Mouse (Mus musculus) forebrain, embryonic 10.5 days (tissue): ENCODE measurements around the gene Gnaz. TPM values are rescaled to one million over a fixed set of nuclear protein-coding genes. Genes with fewer than 3 reads are reported as not detected.
A peak's percentile ranks its signal among the peaks of the same experiment; 100 is the strongest.

Experiments
- DNase-seq: peaks from one replicate; pipeline ENCODE4 v3.0.0-alpha.2; 2017; ENCODE audit warnings: low spot score; ENCODE audit errors: extremely low spot score
- H3K27ac ChIP-seq: fragments of 300-500 bp; sonication (generic); 2 replicates; pipeline ENCODE4 v1.5.1; 2016; ENCODE audit warnings: mild to moderate bottlenecking
- H3K27me3 ChIP-seq: fragments of 300-500 bp; sonication (generic); 2 replicates; pipeline ENCODE4 v1.6.1; 2016; ENCODE audit warnings: mild to moderate bottlenecking; ENCODE audit not compliant: poor library complexity, severe bottlenecking
- H3K36me3 ChIP-seq: fragments of 300-500 bp; sonication (generic); replicated peaks from 2 replicates; pipeline ENCODE4 v1.6.1; 2016; ENCODE audit warnings: mild to moderate bottlenecking, moderate library complexity
- H3K4me1 ChIP-seq: fragments of 300-500 bp; sonication (generic); 2 replicates; pipeline ENCODE4 v1.6.1; 2016
- H3K4me3 ChIP-seq: fragments of 300-500 bp; sonication (generic); 2 replicates; pipeline ENCODE4 v1.5.1; 2016; ENCODE audit warnings: mild to moderate bottlenecking, moderate library complexity
- H3K9me3 ChIP-seq: fragments of 300-500 bp; sonication (generic); 2 replicates; pipeline ENCODE4 v1.6.1; 2016; ENCODE audit warnings: mild to moderate bottlenecking, moderate library complexity
- WGBS: fragments of 180-500 bp; shearing (Covaris S2); methylation state at CpG from one replicate; pipeline ENCODE4 v1.1.7; 2016; 5-methylcytosine and 5-hydroxymethylcytosine counted together
- polyA plus RNA-seq: library from polyadenylated mRNA; unstranded; fragments of >200 nt; fragmentation: Nextera tagmentation; extraction: Ambion mirVana; gene quantifications from 2 replicates; pipeline ENCODE4 v1.2.1, GENCODE M21; 2016

Gene Gnaz
- 5.2 and 5.9 TPM in 2 replicates for polyA plus RNA-seq

- H3K27ac ChIP-seq: peak within 1 kb of the TSS; percentile 87
- WGBS: under 1% methylated on average over 74 of the region's 83 CpGs
- H3K9me3 ChIP-seq: no peaks in the 10 kb centered on the region
- peaks cover 50% of the 10 kb centered on the region for H3K27me3 ChIP-seq
- peak; percentile 94 for DNase-seq
- H3K36me3 ChIP-seq: no peaks in the 10 kb centered on the region
- peaks cover 32% of the 10 kb centered on the region for H3K4me1 ChIP-seq
- peak within 1 kb of the TSS; percentile 78 for H3K4me3 ChIP-seq
Measured at GRCm38 (mm10) chr10:74966850-74967451, at the start of gene Gnaz. Gene Gnaz (plus strand): TSS chr10:74967177.

- no peaks in the 10 kb centered on the region for H3K27me3 ChIP-seq
- whole genome bisulfite sequencing: 48% methylated on average over 5 of the region's 5 CpGs
- H3K27ac ChIP-seq: no peak overlapping the region
- H3K9me3 ChIP-seq: no peaks in the 10 kb centered on the region
- H3K36me3 ChIP-seq: no peaks in the 10 kb centered on the region
- no peak overlapping the region for H3K4me3 ChIP-seq
- DNase-seq: no peak
- H3K4me1 ChIP-seq: 0 out of 2 replicates have a peak, but pooled peaks cover 3% of the 10 kb centered on the region
Measured at GRCm38 (mm10) chr10:74919277-74919676, 47.7 kb upstream of the Gnaz start.

GRCm38 (mm10) chr10:74920853-74921567 lies 46.0 kb upstream of the Gnaz start:
- no peaks in the 10 kb centered on the region for H3K36me3 ChIP-seq
- 50% methylated on average over 17 of the region's 17 CpGs for whole genome bisulfite sequencing
- no peak for DNase-seq
- H3K4me1 ChIP-seq: peaks cover 10% of the 10 kb centered on the region
- no peaks in the 10 kb centered on the region for H3K9me3 ChIP-seq
- H3K27ac ChIP-seq: no peak overlapping the region
- no peak overlapping the region for H3K4me3 ChIP-seq
- no peaks in the 10 kb centered on the region for H3K27me3 ChIP-seq

- DNase-seq: no peak
- no peaks in the 10 kb centered on the region for H3K27me3 ChIP-seq
- no peak overlapping the region for H3K27ac ChIP-seq
- H3K4me3 ChIP-seq: no peak overlapping the region
- H3K9me3 ChIP-seq: no peaks in the 10 kb centered on the region
- H3K36me3 ChIP-seq: no peaks in the 10 kb centered on the region
- WGBS: 87% methylated on average over 11 of the region's 11 CpGs
- peaks cover 10% of the 10 kb centered on the region for H3K4me1 ChIP-seq
Measured at GRCm38 (mm10) chr10:74921614-74922013, 45.4 kb upstream of the Gnaz start.

- Histone ChIP-seq H3K4me3 (no peak overlapping the region), H3K27ac (no peak overlapping the region), H3K4me1 (peaks cover 10% of the 10 kb centered on the region), H3K9me3 (no peaks in the 10 kb centered on the region), H3K36me3 (no peaks in the 10 kb centered on the region), H3K27me3 (no peaks in the 10 kb centered on the region)
- WGBS: 75% methylated on average over 6 of the region's 6 CpGs
- no peak for DNase-seq
Measured at GRCm38 (mm10) chr10:74922763-74923162, 44.2 kb upstream of the Gnaz start.

GRCm38 (mm10) chr10:74924274-74924673 lies 42.7 kb upstream of the Gnaz start:
- no peaks in the 10 kb centered on the region for H3K27me3 ChIP-seq
- no peak overlapping the region for H3K4me3 ChIP-seq
- H3K36me3 ChIP-seq: no peaks in the 10 kb centered on the region
- H3K27ac ChIP-seq: no peak overlapping the region
- H3K9me3 ChIP-seq: no peaks in the 10 kb centered on the region
- H3K4me1 ChIP-seq: peaks cover 10% of the 10 kb centered on the region
- WGBS: 93% methylated on average over 14 of the region's 14 CpGs
- no peak for DNase-seq

- Histone ChIP-seq H3K27ac (no peak overlapping the region), H3K4me3 (peak overlapping the region; percentile 39), H3K36me3 (no peaks in the 10 kb centered on the region), H3K27me3 (no peaks in the 10 kb centered on the region), H3K4me1 (peaks cover 10% of the 10 kb centered on the region), H3K9me3 (no peaks in the 10 kb centered on the region)
- DNase-seq: peak; percentile 54
- 18% methylated on average over 21 of the region's 21 CpGs for WGBS
Measured at GRCm38 (mm10) chr10:74925324-74925723, 41.7 kb upstream of the Gnaz start.

GRCm38 (mm10) chr10:74928276-74928675 lies 38.7 kb upstream of the Gnaz start:
- Histone ChIP-seq H3K27me3 (no peaks in the 10 kb centered on the region), H3K4me3 (no peak overlapping the region), H3K9me3 (no peaks in the 10 kb centered on the region), H3K36me3 (no peaks in the 10 kb centered on the region), H3K27ac (no peak overlapping the region), H3K4me1 (peaks cover 7% of the 10 kb centered on the region)
- no peak for DNase-seq
- WGBS: 86% methylated on average over 7 of the region's 7 CpGs

- 80% methylated on average over 6 of the region's 6 CpGs for WGBS
- H3K4me1 ChIP-seq: peaks cover 7% of the 10 kb centered on the region
- H3K4me3 ChIP-seq: no peak overlapping the region
- H3K27ac ChIP-seq: no peak overlapping the region
- no peaks in the 10 kb centered on the region for H3K9me3 ChIP-seq
- DNase-seq: peak; percentile 12
- no peaks in the 10 kb centered on the region for H3K27me3 ChIP-seq
- H3K36me3 ChIP-seq: no peaks in the 10 kb centered on the region
Measured at GRCm38 (mm10) chr10:74929578-74929977, 37.4 kb upstream of the Gnaz start.

- peak; percentile 10 for DNase-seq
- no peak overlapping the region for H3K27ac ChIP-seq
- 86% methylated on average over 3 of the region's 3 CpGs for WGBS
Measured at GRCm38 (mm10) chr10:74930541-74930940, 36.4 kb upstream of the Gnaz start.

GRCm38 (mm10) chr10:74931631-74932030 lies 35.3 kb upstream of the Gnaz start:
- Histone ChIP-seq H3K9me3 (no peaks in the 10 kb centered on the region), H3K36me3 (no peaks in the 10 kb centered on the region), H3K4me3 (no peak overlapping the region), H3K27me3 (no peaks in the 10 kb centered on the region), H3K4me1 (no peaks in the 10 kb centered on the region), H3K27ac (no peak overlapping the region)
- WGBS: 88% methylated on average over 6 of the region's 6 CpGs
- no peak for DNase-seq

More at GRCm38 (mm10) chr10:74930541-74930940, 36.4 kb upstream of the Gnaz start:
- no peaks in the 10 kb centered on the region for H3K27me3 ChIP-seq
- H3K4me1 ChIP-seq: peaks cover 3% of the 10 kb centered on the region
- H3K4me3 ChIP-seq: no peak overlapping the region
- H3K36me3 ChIP-seq: no peaks in the 10 kb centered on the region
- H3K9me3 ChIP-seq: no peaks in the 10 kb centered on the region

- Histone ChIP-seq H3K27me3 (no peaks in the 10 kb centered on the region), H3K27ac (no peak overlapping the region), H3K4me3 (no peak overlapping the region), H3K9me3 (no peaks in the 10 kb centered on the region), H3K36me3 (no peaks in the 10 kb centered on the region), H3K4me1 (no peaks in the 10 kb centered on the region)
- WGBS: 89% methylated on average over 6 of the region's 6 CpGs
- peak; percentile 9 for DNase-seq
Measured at GRCm38 (mm10) chr10:74932487-74932886, 34.5 kb upstream of the Gnaz start.

GRCm38 (mm10) chr10:74933548-74934190 lies 33.3 kb upstream of the Gnaz start:
- DNase-seq: peak; percentile 14

More at GRCm38 (mm10) chr10:74933548-74934190, 33.3 kb upstream of the Gnaz start:
- Histone ChIP-seq H3K36me3 (no peaks in the 10 kb centered on the region), H3K27ac (no peak overlapping the region), H3K27me3 (no peaks in the 10 kb centered on the region), H3K9me3 (no peaks in the 10 kb centered on the region), H3K4me1 (no peaks in the 10 kb centered on the region), H3K4me3 (no peak overlapping the region)
- WGBS: 90% methylated on average over 19 of the region's 19 CpGs
